Mouse (Mus musculus) ovary, postnatal 14 days (tissue): ENCODE data around the gene Ebp.

Experiments
- DNase-seq: peaks from one replicate; pipeline ENCODE4 v3.0.0; 2022; ENCODE audit warnings: low spot score

The Ebp gene

DNA sequence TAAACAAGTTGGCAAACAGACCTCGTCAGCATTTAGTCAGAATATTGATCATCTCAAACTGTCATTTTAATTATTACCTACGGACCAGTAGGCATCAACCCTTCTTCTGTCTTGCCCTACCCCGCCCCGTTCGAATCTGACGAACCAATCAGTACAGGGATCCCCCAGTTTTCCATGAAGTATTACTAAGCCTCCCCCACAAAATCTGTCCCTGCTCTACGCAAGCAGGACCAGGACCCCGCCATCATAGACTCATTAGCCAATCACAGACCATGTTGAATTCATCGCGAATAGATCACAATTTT lies at the start of gene Ebp:
TSS of gene Ebp (minus strand) at position 94 of the 305 bp plus-strand sequence.
- DNase-seq, result no peak

DNA sequence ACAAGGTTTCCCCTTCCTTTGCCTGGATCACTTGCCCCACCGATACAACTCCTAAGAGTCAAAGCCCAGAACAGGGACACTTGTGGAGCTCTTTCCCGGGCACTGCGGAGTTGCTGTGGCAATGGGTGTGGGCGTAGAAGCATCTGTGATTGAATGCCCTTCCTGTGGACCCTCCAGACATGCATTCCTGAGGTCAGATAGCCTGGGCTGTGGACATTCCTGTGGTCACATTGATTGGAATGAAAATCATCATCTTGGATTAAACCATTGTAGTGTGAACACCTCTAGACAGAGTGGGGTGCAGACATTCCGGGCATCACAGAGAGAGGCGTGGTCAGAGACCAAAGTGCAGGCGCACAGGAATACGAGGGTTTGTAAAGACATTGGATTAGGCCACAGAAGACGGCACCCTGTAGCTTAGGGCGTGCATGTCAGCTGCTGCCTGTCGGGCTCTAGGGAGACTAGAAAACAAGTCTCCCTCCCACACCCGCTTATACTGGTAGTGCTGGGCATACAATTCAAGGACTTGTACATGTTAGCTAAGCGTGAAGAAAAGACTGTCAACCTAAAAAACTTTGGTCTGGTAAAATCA lies 45.6 kb upstream of the Ebp start:
- no peak for DNase-seq

GRCm38 (mm10) chrX:8236704-8237103 lies 43.4 kb upstream of the Ebp start:
- no peak for DNase-seq

DNA sequence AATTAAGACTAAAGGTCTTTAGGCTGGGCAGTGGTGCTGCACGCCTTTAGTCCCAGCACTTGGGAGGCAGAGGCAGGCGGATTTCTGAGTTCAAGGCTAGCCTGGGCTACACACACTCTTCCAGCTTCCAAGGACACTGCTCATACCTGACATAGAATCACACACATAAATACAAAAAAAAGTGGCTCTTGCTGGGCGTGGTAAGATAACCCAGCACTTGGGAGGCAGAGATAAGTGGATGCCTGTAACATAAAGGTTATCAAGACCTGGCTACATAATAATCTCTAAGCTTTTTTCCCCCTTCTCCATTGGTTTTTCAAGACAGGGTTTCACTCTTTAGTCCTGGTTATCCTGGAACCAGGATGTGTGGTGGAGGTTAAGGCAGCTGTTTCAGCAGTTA lies 40.3 kb upstream of the Ebp start:
- no peak for DNase-seq

GRCm38 (mm10) chrX:8230272-8230671 lies 37.0 kb upstream of the Ebp start:
- DNase-seq, result no peak

- no peak for DNase-seq
These were observed 30.2 kb upstream of the Ebp start for GRCm38 (mm10) chrX:8223473-8223872.

DNA sequence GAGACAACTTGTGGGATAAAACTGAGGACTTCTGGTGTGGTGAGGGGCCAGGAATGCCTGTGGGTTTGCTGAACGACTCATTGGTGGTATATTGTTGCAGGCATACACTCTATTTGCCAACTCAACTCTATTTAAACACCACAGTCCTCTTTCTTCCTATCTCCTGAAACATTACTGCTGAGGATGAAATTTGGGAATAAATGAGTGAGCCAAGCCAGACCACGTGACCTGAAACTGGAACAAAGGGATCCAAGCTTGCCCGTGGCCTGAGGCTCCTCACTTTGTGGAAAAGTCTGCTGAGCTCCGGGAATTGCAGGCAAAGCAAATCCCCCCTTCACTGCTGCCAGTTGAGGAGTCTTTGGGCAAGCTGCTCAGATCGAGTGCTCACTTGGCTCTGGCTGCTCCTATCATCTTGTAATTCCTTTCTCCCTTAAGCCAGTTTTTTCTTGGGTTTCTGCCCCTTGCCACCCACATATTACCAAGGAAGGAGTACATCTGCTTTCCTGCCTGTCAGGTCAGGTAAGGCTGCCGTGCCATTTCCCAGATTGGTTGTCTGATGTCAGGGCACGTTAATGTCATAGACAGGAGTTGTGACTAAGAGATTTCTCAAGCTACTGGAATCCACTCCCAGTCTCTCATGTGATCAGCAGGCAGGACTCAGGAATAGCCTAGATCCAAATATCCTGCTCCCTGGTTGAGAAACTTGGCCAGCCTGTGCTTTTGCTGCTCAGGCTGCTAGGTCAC lies 29.5 kb upstream of the Ebp start:
- DNase-seq, result no peak

DNA sequence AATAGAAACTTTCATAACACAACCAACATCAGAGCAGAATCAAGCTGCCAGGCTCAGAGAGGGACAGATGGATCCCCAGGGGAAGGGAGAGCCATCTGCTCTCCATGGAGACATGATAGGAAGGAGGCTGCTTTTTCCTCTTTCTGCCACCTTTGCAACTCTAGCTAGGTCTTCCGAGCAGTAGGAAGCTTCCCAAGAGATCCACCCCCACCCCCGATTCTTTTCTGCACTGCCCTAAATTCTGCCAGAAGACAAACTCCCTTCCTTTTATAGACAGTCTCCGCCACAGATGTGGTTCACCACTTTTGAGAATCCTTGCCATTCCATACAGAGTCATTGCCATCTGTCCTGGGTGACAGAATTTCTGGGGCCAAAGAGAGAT lies 29.0 kb upstream of the Ebp start:
- DNase-seq, result no peak

DNA sequence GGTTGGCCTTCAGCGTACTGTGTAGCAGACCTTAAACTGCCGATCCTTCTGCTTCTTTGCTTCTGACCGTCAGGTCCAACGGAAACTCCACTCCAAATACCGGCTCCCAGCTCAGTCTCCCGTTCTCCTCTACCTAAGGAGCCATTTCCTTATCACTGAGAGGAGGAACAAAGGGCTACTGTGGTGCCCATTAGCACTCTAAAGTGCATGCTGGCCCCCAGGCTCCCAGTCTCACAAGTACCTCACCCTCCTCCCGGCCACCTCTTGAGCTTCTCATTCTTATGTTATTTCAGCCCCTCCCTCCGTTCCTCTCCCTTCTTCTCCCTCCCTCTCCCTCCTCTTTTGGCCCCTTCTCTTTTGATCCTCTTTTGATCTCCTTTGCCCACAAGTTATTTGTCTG lies 26.3 kb upstream of the Ebp start:
- DNase-seq, result no peak

- DNase-seq, result no peak
These were observed 24.8 kb upstream of the Ebp start for GRCm38 (mm10) chrX:8218114-8218513.

DNA sequence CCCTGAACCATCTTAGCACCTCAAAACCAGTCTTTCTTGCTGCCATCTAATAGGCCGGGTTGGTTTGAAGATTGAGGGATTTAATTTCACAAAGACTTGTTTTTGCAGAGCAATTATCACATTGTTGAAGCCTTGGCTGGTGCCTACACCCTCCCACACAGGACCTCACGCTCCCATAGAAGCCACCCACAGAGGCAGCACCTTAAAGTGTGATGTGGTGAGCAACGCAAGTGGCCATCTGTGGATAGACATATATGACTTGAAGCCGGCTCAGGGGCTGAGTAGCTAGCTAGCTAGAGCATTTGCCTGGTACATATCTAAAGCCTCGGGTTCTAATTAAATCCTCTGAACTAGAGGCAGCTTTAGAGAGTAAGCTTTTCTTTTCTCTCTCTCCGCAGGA lies 24.1 kb upstream of the Ebp start:
- no peak for DNase-seq

DNA sequence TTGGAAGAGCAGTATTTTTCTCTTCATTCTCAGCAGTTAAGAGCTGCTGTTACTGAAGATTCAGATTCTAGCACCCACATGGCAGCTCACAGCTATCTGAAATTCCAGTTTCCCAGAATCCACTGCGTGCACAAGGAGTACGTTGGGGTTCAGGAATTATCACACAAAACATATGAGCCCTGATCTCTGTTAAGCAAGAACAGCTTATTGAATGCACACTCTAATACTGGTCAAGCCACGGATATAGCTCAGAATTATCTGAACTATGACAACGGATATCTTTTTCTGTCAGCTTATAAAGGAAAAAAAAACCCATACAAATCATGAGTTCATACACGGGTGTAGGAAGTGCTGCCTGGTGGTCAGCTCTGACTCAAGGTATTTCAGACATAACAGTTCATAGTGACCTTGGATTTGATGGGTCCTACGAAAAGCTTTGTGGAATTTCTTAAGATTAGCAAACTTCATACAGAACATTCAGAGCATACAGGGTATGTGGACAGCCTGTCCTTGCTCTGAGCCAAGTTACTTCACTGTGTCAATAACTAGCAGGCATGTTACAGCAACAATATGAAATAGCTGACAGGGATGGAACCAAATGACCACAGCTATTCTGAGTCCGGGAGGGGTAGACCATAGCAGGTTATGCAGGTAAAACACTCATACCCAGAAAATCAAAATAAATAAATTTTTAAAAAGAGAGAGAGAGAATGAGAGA lies 18.3 kb upstream of the Ebp start:
- DNase-seq, result no peak

- no peak for DNase-seq
These were observed 16.4 kb upstream of the Ebp start for GRCm38 (mm10) chrX:8209720-8210119.

DNA sequence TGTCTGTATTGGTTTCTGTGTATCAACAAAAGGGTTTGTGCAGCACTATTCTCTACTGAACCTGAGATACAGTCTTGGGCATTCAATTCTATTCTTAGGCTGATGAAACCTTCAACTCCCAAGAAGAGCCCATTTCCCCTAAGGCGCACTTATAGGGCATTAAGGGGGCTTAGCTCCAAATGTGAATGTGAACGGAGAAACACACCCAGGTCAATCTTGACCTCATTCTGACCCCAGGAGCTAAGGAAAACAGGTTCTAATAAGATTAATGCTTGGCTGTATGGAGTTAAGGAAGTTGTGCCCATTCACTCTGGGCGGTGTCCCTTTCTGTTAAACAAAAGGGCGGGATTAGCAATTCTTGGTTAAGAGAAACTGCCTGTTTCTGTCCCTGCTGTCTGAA lies 13.9 kb upstream of the Ebp start:
- DNase-seq, result no peak

DNA sequence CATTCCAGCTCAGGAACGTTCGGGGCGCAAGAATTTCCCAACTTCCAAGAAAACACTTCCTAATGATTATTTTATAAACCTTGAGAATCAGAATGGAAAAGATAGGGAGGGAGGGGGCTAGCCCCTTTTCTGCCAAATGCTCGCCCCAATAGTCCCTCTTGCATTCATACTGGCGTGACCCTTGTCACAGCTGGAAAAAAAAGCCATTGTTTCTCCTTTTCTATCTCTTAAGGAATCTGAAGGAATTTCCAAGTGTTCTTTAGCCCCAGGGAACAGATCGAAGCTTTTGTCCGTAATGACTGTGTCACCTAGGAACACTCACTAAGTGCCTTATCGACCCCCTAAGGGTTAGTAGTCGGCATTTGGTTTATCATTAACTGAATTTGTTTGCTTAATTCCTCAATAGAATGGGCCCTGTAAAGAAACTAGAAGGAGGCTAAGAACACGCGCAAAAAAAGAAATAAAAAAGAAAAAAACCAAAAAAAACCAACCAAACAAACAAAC lies 13.4 kb upstream of the Ebp start:
- DNase-seq, result no peak

- peak; percentile 55 for DNase-seq
These were observed 12.8 kb upstream of the Ebp start, which contains the start of gene Porcn for GRCm38 (mm10) chrX:8206015-8206693. Gene Porcn (minus strand): TSS chrX:8206525.

DNA sequence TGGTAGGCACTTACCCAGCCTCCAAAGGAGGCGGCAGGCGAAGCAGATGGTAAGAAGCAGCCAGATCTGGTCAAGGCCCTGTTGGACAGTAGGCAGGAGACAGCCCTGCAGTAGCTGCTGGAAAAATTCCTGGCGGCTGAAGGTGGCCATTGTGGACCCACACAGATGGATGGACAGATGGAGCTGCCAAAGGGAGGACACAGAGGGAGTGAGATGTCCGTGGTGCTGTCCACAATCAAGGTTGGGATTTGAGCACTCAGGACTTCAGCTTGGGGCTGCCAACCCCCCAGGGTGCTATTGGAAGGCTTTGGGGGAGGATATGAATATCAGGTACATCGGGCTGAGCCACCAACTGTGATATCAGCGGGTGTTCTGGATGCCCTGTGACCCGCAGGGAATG lies 12.2 kb upstream of the Ebp start:
- DNase-seq, result no peak

DNA sequence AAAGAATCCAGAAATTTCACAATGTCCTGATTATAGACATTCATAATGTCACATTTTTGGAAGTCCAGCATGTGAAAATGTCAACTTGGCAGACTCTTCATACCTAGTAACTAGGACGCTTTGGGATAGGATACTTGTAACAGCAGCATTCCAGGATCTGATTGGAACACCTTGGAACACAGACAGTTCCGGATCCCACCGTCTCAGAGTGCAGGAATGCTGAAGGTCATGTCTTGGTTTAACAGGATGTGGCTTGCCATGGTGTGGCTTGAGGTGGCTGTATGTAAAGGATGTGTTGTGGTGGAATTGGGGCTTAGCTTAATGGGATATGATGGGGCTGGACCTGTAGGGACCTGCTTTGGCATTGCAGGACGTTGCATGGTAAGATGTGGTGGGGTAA lies 11.8 kb upstream of the Ebp start:
- DNase-seq, result no peak

DNA sequence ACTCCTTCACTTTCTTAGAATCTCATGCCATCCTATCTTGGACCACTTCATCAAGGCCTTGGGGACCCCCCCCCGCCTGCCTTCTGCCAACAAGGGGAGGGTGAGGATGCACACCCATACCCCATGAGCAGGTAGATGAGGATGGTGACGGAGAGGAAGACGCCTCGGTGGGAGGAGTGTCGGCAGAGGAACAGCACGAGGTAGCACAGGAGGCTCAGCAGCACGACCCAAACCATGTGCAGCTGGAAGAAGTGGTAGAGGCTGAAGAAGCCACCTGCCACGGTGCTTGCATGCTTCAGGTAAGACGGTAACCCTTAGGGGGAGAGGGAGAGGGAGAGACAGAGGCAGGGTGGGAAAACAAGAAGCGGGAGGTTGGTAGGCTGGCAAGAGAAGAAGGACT lies 10.8 kb upstream of the Ebp start:
- DNase-seq, result no peak

DNA sequence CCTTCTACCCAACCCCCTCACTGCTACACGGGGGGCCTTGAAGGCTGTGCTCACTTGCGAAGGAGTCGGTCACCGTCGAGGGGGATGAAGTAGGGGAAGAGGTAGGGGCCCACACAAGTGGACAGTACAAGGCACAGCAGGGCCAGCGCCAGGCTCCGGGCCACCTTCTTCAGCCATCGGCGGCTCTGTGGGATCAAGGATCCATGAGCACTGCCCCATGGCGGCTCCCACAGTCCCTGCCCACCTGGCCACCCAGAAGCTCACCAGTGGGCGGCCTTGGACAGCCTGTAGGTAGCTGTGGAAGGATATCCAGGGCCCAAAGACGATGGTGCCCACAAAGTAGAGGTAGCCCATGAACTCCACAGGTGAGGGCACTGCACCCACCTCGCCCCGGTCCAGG lies 9.8 kb upstream of the Ebp start:
- DNase-seq, result no peak

DNA sequence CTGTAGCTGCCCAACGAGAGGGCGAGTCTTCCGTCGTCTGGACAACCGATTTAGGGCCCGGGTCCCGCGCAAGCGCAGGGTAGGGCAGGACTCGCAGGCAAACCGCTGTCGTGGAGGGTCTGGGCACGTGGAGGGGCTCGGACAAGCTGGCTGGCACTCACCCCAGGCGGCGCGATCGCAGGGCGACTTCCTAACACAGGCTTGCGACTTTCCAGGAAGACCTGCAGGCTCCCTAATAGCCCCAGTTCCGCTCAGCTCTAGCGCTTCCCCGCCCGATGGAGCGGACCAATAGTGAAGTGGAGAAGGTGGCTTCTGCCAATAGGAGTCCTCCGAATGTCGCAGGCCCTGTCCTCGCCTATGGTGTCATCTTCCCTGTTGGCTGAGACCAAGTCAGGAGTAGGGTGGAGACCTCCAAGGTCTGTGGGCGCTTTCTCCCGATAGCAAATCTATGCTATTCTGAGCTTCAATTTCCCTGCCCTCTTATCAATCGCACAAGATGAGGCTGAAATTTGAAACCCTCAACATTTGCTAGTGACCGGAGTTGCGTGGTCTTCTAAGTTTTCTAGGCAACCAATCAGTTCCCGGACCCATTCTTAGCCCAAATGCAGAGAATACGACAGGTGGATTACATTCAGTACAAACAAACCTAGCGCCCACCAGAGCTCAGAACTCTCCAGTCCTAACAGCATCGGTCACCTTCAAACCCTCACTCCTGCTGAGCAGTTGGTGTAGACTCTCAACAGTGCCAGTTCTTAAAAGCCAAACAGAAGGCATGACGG lies 483 bp downstream of the Ebp start:
- DNase-seq, result peak; percentile 50

DNA sequence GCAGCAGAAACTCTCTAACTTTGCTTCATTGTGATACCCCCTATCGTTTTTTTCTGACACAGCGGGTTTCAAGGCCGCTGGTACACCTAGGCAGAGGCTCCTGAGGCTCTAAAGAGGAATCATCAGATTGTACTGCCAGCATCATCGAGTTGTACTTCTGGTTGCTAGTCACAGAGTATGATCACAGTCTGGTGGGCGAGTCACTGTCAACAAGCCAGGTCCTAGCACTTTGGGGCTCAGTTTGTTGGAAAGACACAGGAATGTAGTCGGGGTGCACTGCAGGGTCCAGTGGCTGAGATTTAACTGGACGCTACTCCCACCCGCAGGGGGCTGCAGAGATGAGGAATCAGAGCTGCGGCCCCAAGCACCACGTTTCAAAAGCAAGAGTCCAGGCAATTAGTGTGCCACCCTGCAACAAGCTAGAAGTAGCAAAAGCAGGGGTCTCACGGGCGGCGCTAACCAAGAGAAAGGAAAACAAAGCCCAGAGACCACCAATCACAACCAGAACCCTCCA lies 1.1 kb downstream of the Ebp start:
- DNase-seq, result no peak
